Mouse (Mus musculus): ENCODE results near the gene Anxa9. TPM values are rescaled to one million over a fixed set of nuclear protein-coding genes. Genes with fewer than 3 reads are reported as not detected.
A peak's percentile ranks its signal among the peaks of the same experiment; 100 is the strongest.

Anxa9 gene
- polyA plus RNA-seq, 1 experiment from 2014 or later: 7.1 TPM

DNA sequence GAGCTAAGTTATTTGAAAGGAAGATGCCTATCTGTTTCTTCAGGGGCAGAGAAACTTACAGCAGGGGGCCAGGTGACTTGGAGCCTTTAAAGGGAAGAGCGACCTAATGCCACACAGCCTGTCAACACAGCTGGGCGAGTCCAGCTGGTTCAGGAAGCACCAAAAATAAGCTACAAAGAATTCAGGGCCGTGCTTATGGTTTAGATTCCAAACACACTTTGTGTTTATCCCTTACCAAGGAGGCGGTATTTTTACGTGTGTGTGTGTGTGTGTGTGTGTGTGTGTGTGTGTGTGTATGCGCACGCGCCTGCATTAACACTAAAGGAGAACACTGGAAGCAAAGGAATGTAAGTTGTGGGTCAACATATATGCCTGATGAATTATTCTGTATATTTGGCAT lies 26.2 kb downstream of the Anxa9 start:
- DNase-seq (ENCODE audit: low read depth, low spot score): no peak
- CTCF ChIA-PET: interaction anchor here (0.6 to 1.0 kb wide), 5 partner anchors 12 to 69 kb away, joined by 3 to 4 read pairs (median 3); partner anchors contain the start of gene Gabpb2
- TF ChIP-seq CTCF (IDR thresholded peaks at IDR 0.05): no peak
- no peaks in the 10 kb centered on the region for H3K27me3 ChIP-seq
- ATAC-seq: no peak
- in situ Hi-C loops (cut with MboI; ENCODE audit: low pct_unique_long_range_greater_than_20kb): no loop called here
- POLR2A ChIA-PET: interaction anchor here (0.6 to 3.8 kb wide), 7 partner anchors 12 to 145 kb away, joined by 3 to 23 read pairs (median 5); partner anchors contain the start of gene Mllt11

DNA sequence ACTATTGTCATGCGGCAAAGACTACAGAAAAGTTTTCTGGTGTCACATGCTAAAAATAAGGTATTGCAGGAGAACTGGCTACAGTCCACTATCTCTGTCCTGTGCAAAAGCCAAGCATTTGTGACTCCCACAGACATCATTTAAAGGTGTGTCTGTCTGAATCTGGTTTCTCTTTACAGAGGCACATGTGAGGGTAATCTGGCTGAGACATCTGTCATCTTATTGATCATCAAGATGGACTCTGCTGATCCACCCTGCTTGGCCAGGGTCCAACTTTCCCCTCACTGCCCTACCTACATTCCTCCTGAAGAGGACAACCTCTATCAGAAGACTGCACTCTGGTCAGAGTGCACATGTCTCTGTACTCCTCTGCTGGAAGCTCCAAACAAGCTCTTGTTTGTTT lies 29.8 kb downstream of the Anxa9 start:
- in situ Hi-C loops (cut with MboI; ENCODE audit: low pct_unique_long_range_greater_than_20kb): no loop called here

GRCm38 (mm10) chr3:95276428-95276934 lies 30.5 kb downstream of the Anxa9 start:
- DNase-seq (ENCODE audit: low read depth, low spot score) (no peak), ATAC-seq (no peak)
- H3K27me3 ChIP-seq: no peaks in the 10 kb centered on the region
- POLR2A ChIA-PET: no interaction called here
- CTCF ChIA-PET: interaction anchor here (1.8 to 4.3 kb wide), 3 partner anchors 10 to 19 kb away, joined by 5 to 13 read pairs (median 10); no protein-coding TSS in a partner anchor
- in situ Hi-C loops (cut with MboI; ENCODE audit: low pct_unique_long_range_greater_than_20kb): no loop called here
- TF ChIP-seq CTCF (IDR thresholded peaks at IDR 0.05): no peak

More for the DNA sequence above, 29.8 kb downstream of the Anxa9 start:
- DNase-seq (ENCODE audit: low read depth, low spot score): no peak
- TF ChIP-seq CTCF (IDR thresholded peaks at IDR 0.05): no peak
- CTCF ChIA-PET: interaction anchor here (1.0 to 2.1 kb wide), 3 partner anchors 8 to 19 kb away, joined by 3 to 10 read pairs (median 5); no protein-coding TSS in a partner anchor
- H3K27me3 ChIP-seq: no peaks in the 10 kb centered on the region
- POLR2A ChIA-PET: no interaction called here
- ATAC-seq: no peak

DNA sequence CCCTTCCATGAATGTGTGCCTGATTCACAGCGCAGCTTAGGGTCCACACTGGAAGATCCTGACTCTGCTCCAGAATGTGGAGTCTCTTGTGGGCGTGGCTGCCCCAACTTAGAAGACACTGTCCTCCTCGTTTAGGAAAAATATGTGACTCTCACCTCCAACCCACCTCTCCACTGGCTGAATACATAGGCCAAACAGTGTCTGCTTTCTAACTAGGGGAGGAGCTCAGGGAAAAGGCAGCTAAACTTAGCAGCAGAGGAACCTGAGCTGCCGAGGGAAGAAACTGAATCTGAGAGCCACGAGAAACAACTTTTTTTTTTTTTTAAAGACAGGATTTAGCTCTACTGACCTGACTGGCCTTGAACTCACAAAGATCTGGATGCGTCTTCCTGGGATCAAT lies 31.8 kb downstream of the Anxa9 start:
- ChIA-PET POLR2A (interaction anchor here (0.6 to 1.0 kb wide), 2 partner anchors 10 to 74 kb away, joined by 3 to 8 read pairs; no protein-coding TSS in a partner anchor), CTCF (interaction anchor here (0.6 to 4.3 kb wide), 7 partner anchors 9 to 116 kb away, joined by 3 to 13 read pairs (median 3); no protein-coding TSS in a partner anchor)
- no peak for DNase-seq (ENCODE audit: low read depth, low spot score)
- no peak for TF ChIP-seq CTCF (IDR thresholded peaks at IDR 0.05)
- no peak for ATAC-seq
- in situ Hi-C loops (cut with MboI; ENCODE audit: low pct_unique_long_range_greater_than_20kb): no loop called here
- H3K27me3 ChIP-seq: no peaks in the 10 kb centered on the region

DNA sequence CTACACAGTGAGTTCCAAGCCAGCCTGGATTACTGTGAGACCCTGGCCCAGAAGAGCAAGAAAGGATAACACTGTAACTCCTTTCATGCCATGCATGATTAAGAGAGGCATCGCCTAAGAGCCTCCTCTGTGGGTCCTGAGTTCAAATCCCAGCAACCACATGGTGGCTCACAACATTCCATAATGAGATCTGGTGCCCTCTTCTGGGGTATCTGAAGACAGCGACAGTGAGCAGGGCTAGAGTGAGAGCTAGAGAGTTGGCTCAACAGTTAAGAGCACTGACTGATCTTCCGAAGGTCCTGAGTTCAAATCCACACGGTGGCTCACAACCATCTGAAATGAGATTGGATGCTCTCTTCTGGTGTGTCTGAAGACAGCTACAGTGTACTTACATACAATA lies 32.5 kb downstream of the Anxa9 start:
- in situ Hi-C loops (cut with MboI; ENCODE audit: low pct_unique_long_range_greater_than_20kb): no loop called here
- no peak for TF ChIP-seq CTCF (IDR thresholded peaks at IDR 0.05)
- ChIA-PET POLR2A (interaction anchor here (0.6 kb wide), 1 partner anchor 73 kb away, joined by 8 read pairs; no protein-coding TSS in a partner anchor), CTCF (interaction anchor here (0.6 to 4.3 kb wide), 3 partner anchors 11 to 115 kb away, joined by 3 to 13 read pairs (median 3); no protein-coding TSS in a partner anchor)
- ATAC-seq: no peak
- DNase-seq (ENCODE audit: low read depth, low spot score): no peak
- no peaks in the 10 kb centered on the region for H3K27me3 ChIP-seq

DNA sequence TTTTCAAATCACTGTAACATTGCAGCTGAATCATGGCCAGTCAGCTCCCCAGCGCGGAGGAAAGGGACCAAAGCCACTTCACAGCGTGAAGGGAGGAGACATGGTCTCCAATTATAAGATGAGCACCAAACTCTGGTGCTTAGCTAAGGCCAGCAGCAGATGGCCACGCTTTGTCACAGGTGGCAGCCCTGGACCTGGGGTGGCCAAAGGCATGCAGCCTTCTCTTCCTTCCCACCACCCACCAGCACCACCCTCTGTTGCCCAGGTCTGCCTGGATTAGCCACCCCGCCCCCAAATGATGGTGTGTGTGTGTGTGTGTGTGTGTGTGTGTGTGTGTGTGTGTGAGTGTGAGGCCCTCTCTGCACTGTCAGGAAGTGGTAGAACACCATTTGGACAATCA lies 33.5 kb downstream of the Anxa9 start:
- in situ Hi-C loops (cut with MboI; ENCODE audit: low pct_unique_long_range_greater_than_20kb): no loop called here
- ChIA-PET POLR2A (no interaction called here), CTCF (interaction anchor here (4.3 kb wide), 1 partner anchor 10 kb away, joined by 13 read pairs; no protein-coding TSS in a partner anchor)
- no peak for TF ChIP-seq CTCF (IDR thresholded peaks at IDR 0.05)
- H3K27me3 ChIP-seq: no peaks in the 10 kb centered on the region
- DNase-seq (ENCODE audit: low read depth, low spot score): no peak
- no peak for ATAC-seq

GRCm38 (mm10) chr3:95270766-95271364 lies 36.1 kb downstream of the Anxa9 start:
- in situ Hi-C loops (cut with MboI; ENCODE audit: low pct_unique_long_range_greater_than_20kb): no loop called here
- ATAC-seq: no peak
- ChIA-PET POLR2A (no interaction called here), CTCF (interaction anchor here (1.3 to 2.0 kb wide), 3 partner anchors 14 to 53 kb away, joined by 3 to 4 read pairs (median 3); partner anchors contain the start of genes Bnipl and Gabpb2)
- DNase-seq (ENCODE audit: low read depth, low spot score): no peak
- no peak for TF ChIP-seq CTCF (IDR thresholded peaks at IDR 0.05)
- no peaks in the 10 kb centered on the region for H3K27me3 ChIP-seq

DNA sequence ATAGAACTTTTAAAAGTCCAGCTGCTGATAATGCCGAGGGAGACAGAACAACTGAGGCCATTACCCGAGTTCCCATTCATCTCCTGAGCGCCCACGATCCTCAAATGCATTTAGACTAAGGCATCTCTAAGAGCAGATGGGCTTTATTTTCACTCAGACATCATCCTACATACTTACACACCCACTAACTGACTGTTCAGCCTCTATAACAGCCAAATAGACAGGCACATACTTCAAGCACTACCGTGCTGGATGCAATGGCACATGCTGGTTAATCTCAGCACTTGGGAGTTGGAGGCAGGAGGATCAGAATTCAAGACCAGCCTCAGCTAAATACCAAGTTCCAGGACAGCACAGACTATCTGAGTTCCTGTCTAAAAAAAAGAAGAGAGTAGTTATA lies 37.2 kb downstream of the Anxa9 start:
- TF ChIP-seq CTCF (IDR thresholded peaks at IDR 0.05): no peak
- no peaks in the 10 kb centered on the region for H3K27me3 ChIP-seq
- ChIA-PET CTCF (interaction anchor here (1.3 to 1.4 kb wide), 2 partner anchors 8 to 52 kb away, joined by 3 read pairs; partner anchors contain the start of gene Gabpb2), POLR2A (no interaction called here)
- in situ Hi-C loops (cut with MboI; ENCODE audit: low pct_unique_long_range_greater_than_20kb): loop anchor here (5.0 kb wide), 1 partner anchor 127 kb away; the partner anchor contains the start of gene Tnfaip8l2
- no peak for ATAC-seq
- DNase-seq (ENCODE audit: low read depth, low spot score): no peak

DNA sequence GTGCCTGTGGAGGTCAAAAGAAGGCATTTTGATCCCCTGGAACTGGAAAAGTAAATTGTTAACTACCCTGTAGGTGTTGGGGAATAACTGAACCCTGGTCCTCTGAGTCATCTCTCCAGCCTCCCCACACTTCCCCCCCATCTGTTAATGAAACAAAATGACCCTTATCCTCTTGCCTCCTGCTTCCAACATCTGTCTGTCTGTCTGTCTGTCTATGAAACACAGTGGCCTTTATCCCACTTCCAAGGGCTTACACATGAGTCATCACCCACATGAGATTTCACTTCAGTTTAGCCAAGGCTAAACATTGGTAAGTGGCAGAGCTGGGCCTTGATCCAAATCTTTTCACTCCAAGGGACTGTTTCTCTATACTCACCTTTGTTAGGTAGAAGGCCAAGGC lies 39.1 kb downstream of the Anxa9 start:
- no peak for TF ChIP-seq CTCF (IDR thresholded peaks at IDR 0.05)
- CTCF ChIA-PET: interaction anchor here (1.4 kb wide), 1 partner anchor 29 kb away, joined by 3 read pairs; no protein-coding TSS in a partner anchor
- H3K27me3 ChIP-seq: no peaks in the 10 kb centered on the region
- in situ Hi-C loops (cut with MboI; ENCODE audit: low pct_unique_long_range_greater_than_20kb): loop anchor here (5.0 kb wide), 1 partner anchor 126 kb away; the partner anchor contains the start of gene Tnfaip8l2
- ATAC-seq: no peak
- POLR2A ChIA-PET: no interaction called here
- peak; percentile 61 for DNase-seq (ENCODE audit: low read depth, low spot score)

GRCm38 (mm10) chr3:95266052-95266451 lies 40.9 kb downstream of the Anxa9 start:
- CTCF ChIA-PET: interaction anchor here (1.0 to 2.0 kb wide), 4 partner anchors 10 to 53 kb away, joined by 3 to 10 read pairs (median 5); no protein-coding TSS in a partner anchor
- no peak for TF ChIP-seq CTCF (IDR thresholded peaks at IDR 0.05)

More at GRCm38 (mm10) chr3:95266052-95266451, 40.9 kb downstream of the Anxa9 start:
- ATAC-seq (no peak), DNase-seq (ENCODE audit: low read depth, low spot score) (no peak)
- POLR2A ChIA-PET: interaction anchor here (0.6 to 1.6 kb wide), 4 partner anchors 9 to 38 kb away, joined by 3 to 7 read pairs (median 4); partner anchors contain the start of gene Mindy1
- H3K27me3 ChIP-seq: no peaks in the 10 kb centered on the region
- in situ Hi-C loops (cut with MboI; ENCODE audit: low pct_unique_long_range_greater_than_20kb): loop anchor here (5.0 kb wide), 1 partner anchor 124 kb away; the partner anchor contains the start of gene Tnfaip8l2

All from Patski (cell line).